Mouse (Mus musculus) liver, postnatal 0 days (tissue): ENCODE data around the gene Atp23.

Experiments used
- CTCF ChIP-seq: sonication (generic); IDR thresholded peaks from 2 replicates; pipeline ENCODE4 v1.5.1; 2016; ENCODE audit warnings: antibody characterized with exemption, low read depth
- EP300 ChIP-seq: IDR thresholded peaks from 2 replicates; pipeline ENCODE4 v1.6.1; 2016; ENCODE audit warnings: antibody characterized with exemption, low read depth, mild to moderate bottlenecking

DNA sequence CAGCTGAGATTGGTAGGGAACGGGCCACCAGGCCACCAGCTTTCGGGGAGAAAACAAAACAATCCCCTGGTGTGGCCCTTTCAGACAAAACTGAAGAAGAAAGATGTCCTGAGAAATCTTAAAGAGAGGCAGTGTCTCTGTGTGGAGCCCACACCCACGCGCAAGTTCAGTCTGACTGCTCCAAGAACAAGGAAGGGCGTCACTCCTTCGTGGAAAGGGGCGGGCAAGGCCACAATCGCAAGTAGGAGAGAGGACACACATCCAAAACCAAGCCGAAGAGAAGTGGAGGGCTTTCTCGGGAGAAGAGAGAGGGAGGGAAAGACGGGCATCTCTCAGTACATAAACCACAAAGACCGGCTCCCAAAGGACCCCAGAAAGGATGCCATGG is 27.7 kb upstream of the Atp23 start:
- TF ChIP-seq CTCF (no peak), EP300 (no peak)
